Mouse (Mus musculus) heart, adult 2 months (tissue): ENCODE measurements around the gene Cdk14. TPM values are rescaled to one million over a fixed set of nuclear protein-coding genes. Genes with fewer than 3 reads are reported as not detected.
A peak's percentile ranks its signal among the peaks of the same experiment; 100 is the strongest.
"Not testable (repeated sequence)": the region's sequence is repeated elsewhere in the genome, so short reads cannot be mapped to it uniquely, and the experiment has no call there.

Experiments used
- DNase-seq, 2 experiments: peaks; one replicate each; pipeline ENCODE4 v3.0.0; 2021
- H3K27ac ChIP-seq: fragments of 200-600 bp; 2 replicates; pipeline ENCODE4 v1.8.1; 2022
- H3K27me3 ChIP-seq: fragments of 200-500 bp; 2 replicates; pipeline ENCODE4 v1.6.1; 2012; ENCODE audit warnings: mild to moderate bottlenecking, low read length, inconsistent platforms, mixed read lengths; ENCODE audit not compliant: control insufficient read depth, insufficient read depth
- H3K36me3 ChIP-seq: fragments of 200-500 bp; 2 replicates; pipeline ENCODE4 v1.6.1; 2012; ENCODE audit warnings: low read length, inconsistent platforms; ENCODE audit not compliant: control insufficient read depth, insufficient read depth
- H3K4me1 ChIP-seq: fragments of 200-500 bp; 2 replicates; pipeline ENCODE4 v1.6.1; 2011; ENCODE audit warnings: low read length; ENCODE audit not compliant: control insufficient read depth, insufficient read depth
- H3K4me3 ChIP-seq: fragments of 200-600 bp; 2 replicates; pipeline ENCODE4 v1.8.1; 2022
- H3K79me2 ChIP-seq: fragments of 200-500 bp; replicated peaks from 2 replicates; pipeline ENCODE4 v1.6.1; 2012; ENCODE audit warnings: mild to moderate bottlenecking, inconsistent platforms, low read length, moderate library complexity, mixed read lengths; ENCODE audit not compliant: control insufficient read depth, insufficient read depth
- H3K9ac ChIP-seq: fragments of 200-500 bp; 2 replicates; pipeline ENCODE4 v1.6.1; 2012; ENCODE audit warnings: low read depth, mild to moderate bottlenecking, control low read depth, inconsistent platforms, low read length, mixed read lengths
- CTCF ChIP-seq: fragments of 200-600 bp; IDR thresholded peaks from 2 replicates; pipeline ENCODE4 v1.8.1; 2022; ENCODE audit warnings: antibody characterized with exemption, mild to moderate bottlenecking, moderate library complexity
- EP300 ChIP-seq: fragments of 200-500 bp; IDR thresholded peaks from 2 replicates; pipeline ENCODE4 v1.6.1; 2011; ENCODE audit warnings: low read depth, low read length, control low read depth; ENCODE audit not compliant: insufficient read depth
- POLR2A ChIP-seq: fragments of 200-500 bp; IDR thresholded peaks from 2 replicates; pipeline ENCODE4 v1.6.1; 2011; ENCODE audit warnings: mild to moderate bottlenecking, low read depth, low read length, control low read depth; ENCODE audit not compliant: insufficient read depth
- WGBS: fragments of 180-500 bp; shearing (Covaris S2); methylation state at CpG from one replicate; pipeline ENCODE4 v1.1.7; 2018; 5-methylcytosine and 5-hydroxymethylcytosine counted together
- intact Hi-C: fragments of 180-260 bp; cut with DNase I; formaldehyde crosslinking; loops from one replicate; pipeline ENCODE4 v1.15.1; 2025
- polyA plus RNA-seq: library from polyadenylated mRNA; depleted of rRNA; stranded (reverse); fragments of >200 nt; gene quantifications from 2 replicates; pipeline ENCODE4 v1.2.3, GENCODE M21; 2012
- total RNA-seq, 2 experiments: library from RNA; stranded (reverse); gene quantifications; 2 replicates each; pipeline ENCODE4 v1.2.3; 2021

The Cdk14 gene
- total and polyA plus RNA-seq, 3 experiments: 2.7 to 8.1 (median 7.6) TPM

DNA sequence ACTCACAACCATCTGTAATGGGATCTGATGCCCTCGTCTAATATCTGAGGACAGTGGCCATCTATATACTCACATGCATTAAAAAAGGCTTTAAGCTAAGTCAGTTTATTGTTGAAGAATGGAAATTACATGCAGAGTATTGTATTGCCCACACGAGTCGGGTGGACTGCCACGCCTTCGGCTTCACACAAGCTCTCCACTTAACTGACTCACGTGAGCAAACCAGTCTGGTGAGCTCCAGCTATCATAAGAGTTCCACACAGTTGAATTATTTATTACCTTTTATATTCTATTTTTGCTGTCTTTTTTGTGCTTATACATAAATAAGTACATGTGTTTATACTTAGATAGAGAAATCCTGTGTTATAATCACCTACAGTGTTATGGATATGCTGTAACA, 495.2 kb downstream of the Cdk14 start:
- Histone ChIP-seq H3K4me3 (no peak overlapping the region), H3K27me3 (no peaks in the 10 kb centered on the region), H3K79me2 (no peaks in the 10 kb centered on the region), H3K4me1 (no peaks in the 10 kb centered on the region), H3K9ac (no peak overlapping the region), H3K36me3 (no peaks in the 10 kb centered on the region), H3K27ac (no peak overlapping the region)
- intact Hi-C loops: no loop called here
- 88% methylated on average over 6 of the region's 6 CpGs for WGBS
- no peak for DNase-seq
- no peak for TF ChIP-seq EP300
- TF ChIP-seq POLR2A: no peak
- TF ChIP-seq CTCF: no peak

DNA sequence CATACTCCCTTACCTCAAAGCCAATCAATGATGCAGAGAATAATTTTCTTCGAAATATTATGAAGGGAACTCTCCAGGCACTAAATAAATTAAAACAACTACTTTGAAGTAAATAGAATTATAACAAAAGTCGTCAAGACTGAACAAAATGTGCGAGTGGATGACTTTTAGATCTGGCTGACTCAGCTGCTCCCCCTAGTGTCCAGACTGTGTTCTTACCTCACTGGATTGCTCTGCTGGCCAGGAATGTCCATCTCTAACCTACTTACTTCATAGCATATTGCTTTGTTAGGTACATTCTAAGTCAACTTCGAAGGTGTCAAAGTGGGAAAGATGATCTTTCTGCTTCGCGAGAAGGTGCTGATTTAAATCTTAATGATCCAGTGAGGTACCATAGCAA, 501.7 kb downstream of the Cdk14 start:
- H3K27ac ChIP-seq: no peak overlapping the region
- intact Hi-C loops: loop anchor here (10.0 kb wide), 1 partner anchor 164 kb away; the partner anchor contains the start of gene Fzd1
- 10% methylated on average over 6 of the region's 6 CpGs for WGBS
- H3K4me3 ChIP-seq: no peak overlapping the region
- peak; percentile 36 to 44 for DNase-seq
- H3K79me2 ChIP-seq: no peaks in the 10 kb centered on the region
- no peaks in the 10 kb centered on the region for H3K36me3 ChIP-seq
- no peaks in the 10 kb centered on the region for H3K4me1 ChIP-seq
- H3K27me3 ChIP-seq: no peaks in the 10 kb centered on the region
- no peak overlapping the region for H3K9ac ChIP-seq
- TF ChIP-seq CTCF: peak; percentile 98
- no peak for TF ChIP-seq POLR2A
- TF ChIP-seq EP300: 0 out of 2 replicates have a peak, but pooled peaks have one; percentile 19

DNA sequence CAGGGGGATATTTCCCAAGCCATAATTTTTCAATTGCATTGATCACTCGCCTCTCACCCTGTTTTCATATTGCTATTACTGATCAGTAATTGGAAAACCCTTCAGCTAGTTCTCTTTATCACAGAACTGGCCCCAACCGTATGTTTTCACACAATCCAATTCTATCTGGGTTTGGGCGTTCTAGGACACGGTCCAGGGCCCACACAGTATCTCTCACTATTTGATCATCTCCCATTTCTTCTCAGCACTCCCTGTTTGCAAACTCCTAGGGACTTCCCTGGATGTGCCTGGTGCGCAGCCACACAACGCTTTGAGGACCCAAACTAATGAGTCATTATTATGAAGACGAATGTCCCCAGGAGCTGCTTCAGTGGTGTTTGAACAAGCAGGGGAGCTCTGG, 502.4 kb downstream of the Cdk14 start:
- TF ChIP-seq EP300: no peak

DNA sequence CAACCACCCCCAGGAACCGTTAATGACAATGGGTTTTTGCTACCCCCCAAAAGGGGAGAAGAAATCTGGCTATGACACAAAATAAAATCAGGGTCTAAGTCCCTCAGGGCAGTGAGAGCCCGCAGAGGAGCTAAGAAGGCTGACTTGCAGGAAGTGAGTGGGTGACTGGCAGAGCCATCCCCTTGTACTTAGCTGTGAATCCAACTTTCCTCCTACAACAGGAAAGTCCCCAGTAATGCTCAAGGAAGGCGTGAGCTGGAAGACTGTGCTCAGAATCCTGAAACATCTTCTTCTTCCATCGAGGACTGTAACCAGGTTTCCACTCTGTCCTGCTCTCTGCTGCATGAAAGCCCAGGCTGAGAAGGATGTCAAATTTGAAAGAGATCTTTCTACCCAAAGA, 502.8 kb downstream of the Cdk14 start:
- no peak for DNase-seq
- H3K27ac ChIP-seq: no peak overlapping the region
- H3K27me3 ChIP-seq: no peaks in the 10 kb centered on the region
- WGBS: 64% methylated on average over 4 of the region's 4 CpGs
- TF ChIP-seq CTCF (no peak), POLR2A (no peak), EP300 (no peak)
- no peak overlapping the region for H3K4me3 ChIP-seq
- no peak overlapping the region for H3K9ac ChIP-seq
- no peaks in the 10 kb centered on the region for H3K4me1 ChIP-seq
- H3K36me3 ChIP-seq: no peaks in the 10 kb centered on the region
- intact Hi-C loops: loop anchor here (10.0 kb wide), 1 partner anchor 162 kb away; the partner anchor contains the start of gene Fzd1
- H3K79me2 ChIP-seq: no peaks in the 10 kb centered on the region

More for the DNA sequence above, 502.4 kb downstream of the Cdk14 start:
- intact Hi-C loops: loop anchor here (10.0 kb wide), 1 partner anchor 163 kb away; the partner anchor contains the start of gene Fzd1
- H3K4me1 ChIP-seq: no peaks in the 10 kb centered on the region
- 79% methylated on average over 7 of the region's 7 CpGs for WGBS
- no peak overlapping the region for H3K4me3 ChIP-seq
- H3K27ac ChIP-seq: no peak overlapping the region
- H3K36me3 ChIP-seq: no peaks in the 10 kb centered on the region
- DNase-seq: no peak
- H3K79me2 ChIP-seq: no peaks in the 10 kb centered on the region
- H3K27me3 ChIP-seq: no peaks in the 10 kb centered on the region
- no peak overlapping the region for H3K9ac ChIP-seq

DNA sequence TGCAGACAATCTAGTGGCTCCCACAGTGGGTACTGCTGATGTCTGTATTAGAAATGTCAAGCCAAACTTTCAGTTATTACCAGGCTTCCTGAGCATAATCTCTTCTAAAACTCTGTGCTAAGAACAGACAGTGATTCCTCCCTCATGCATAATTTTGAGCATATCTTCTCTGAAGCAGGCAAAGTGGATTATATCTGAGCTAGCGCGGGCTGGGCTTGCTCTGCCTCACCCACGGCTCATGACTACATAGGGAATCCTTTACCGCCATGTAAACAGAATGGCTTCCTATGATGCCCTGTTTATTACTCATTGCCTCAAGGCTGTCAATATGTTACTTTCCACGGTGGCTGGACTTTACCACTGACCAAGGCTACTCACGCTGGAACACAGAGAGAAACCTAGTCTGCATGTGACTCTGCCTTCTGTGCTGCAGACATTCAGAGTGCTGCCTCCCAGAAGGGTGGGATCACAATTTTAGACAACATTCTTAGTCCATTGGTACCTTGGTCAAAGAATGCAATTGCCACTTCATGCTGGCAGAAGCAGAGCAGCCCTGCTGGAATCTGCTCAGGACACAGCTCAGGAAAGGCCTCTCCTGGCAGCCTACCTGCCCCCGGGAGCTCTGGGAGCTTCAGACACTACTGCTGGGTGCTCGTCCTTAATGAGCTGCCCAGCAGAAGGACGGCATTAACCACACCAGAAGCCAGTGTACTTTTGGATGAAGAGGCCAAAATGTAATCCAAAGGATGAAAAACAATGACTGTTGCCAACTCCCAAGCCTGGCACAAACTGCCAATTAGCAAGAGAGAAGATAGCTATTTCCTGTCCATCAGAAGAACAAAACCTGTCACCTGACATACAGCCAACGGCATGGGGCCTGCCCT, 503.5 kb downstream of the Cdk14 start:
- Histone ChIP-seq H3K79me2 (no peaks in the 10 kb centered on the region), H3K36me3 (no peaks in the 10 kb centered on the region), H3K9ac (no peak overlapping the region), H3K27me3 (no peaks in the 10 kb centered on the region), H3K4me3 (no peak overlapping the region), H3K27ac (no peak overlapping the region), H3K4me1 (peaks cover 1% of the 10 kb centered on the region)
- WGBS: 76% methylated on average over 10 of the region's 10 CpGs
- no peak for DNase-seq
- intact Hi-C loops: loop anchor here (10.0 kb wide), 1 partner anchor 162 kb away; the partner anchor contains the start of gene Fzd1
- TF ChIP-seq EP300 (no peak), CTCF (no peak), POLR2A (no peak)

DNA sequence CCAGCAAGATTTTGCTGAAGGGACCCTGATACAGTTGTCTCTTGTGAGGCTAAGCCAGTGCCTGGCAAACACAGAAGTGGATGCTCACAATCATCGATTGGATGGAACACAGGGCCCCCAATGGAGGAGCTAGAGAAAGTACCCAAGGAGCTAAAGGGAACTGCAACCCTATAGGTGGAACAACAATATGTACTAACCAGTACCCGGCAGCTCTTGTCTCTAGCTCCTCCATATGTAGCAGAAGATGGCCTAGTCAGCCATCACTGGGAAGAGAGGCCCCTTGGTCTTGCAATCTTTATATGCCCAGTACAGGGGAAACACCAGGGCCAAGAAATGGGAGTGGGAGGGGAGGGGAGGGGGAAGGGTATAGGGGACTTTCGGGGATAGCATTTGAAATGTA, 515.2 kb downstream of the Cdk14 start:
- H3K27ac ChIP-seq, H3K9ac ChIP-seq, H3K4me1 ChIP-seq, H3K36me3 ChIP-seq, H3K79me2 ChIP-seq, H3K4me3 ChIP-seq, intact Hi-C loops, H3K27me3 ChIP-seq, DNase-seq: not testable (repeated sequence)
- WGBS: 88% methylated on average over 3 of the region's 3 CpGs
